Mouse (Mus musculus) forebrain, embryonic 11.5 days (tissue): ENCODE results near the gene Smoc1. TPM values are rescaled to one million over a fixed set of nuclear protein-coding genes. Genes with fewer than 3 reads are reported as not detected.
A peak's percentile ranks its signal among the peaks of the same experiment; 100 is the strongest.

ENCODE experiments used
- ATAC-seq: fragments of 200-750 bp; cut with Nextera tagmentation; replicated peaks from 2 replicates; pipeline ENCODE4 v1.8.0; 2017; ENCODE audit warnings: moderate TSS enrichment; ENCODE audit not compliant: low FRiP score
- DNase-seq: peaks from one replicate; pipeline ENCODE4 v3.0.0-alpha.2; 2017; ENCODE audit warnings: low spot score
- H3K27ac ChIP-seq: fragments of 300-500 bp; sonication (generic); 2 replicates; pipeline ENCODE4 v1.5.1; 2014; ENCODE audit warnings: low read depth, low read length
- H3K27me3 ChIP-seq: fragments of 300-500 bp; sonication (generic); 2 replicates; pipeline ENCODE4 v1.6.1; 2014; ENCODE audit warnings: mild to moderate bottlenecking, low read length, mixed read lengths; ENCODE audit not compliant: control insufficient read depth, insufficient read depth
- H3K36me3 ChIP-seq: fragments of 300-500 bp; sonication (generic); 2 replicates; pipeline ENCODE4 v1.6.1; 2014; ENCODE audit warnings: mild to moderate bottlenecking, low read length, moderate library complexity, mixed read lengths; ENCODE audit not compliant: control insufficient read depth, insufficient read depth
- H3K4me1 ChIP-seq: fragments of 300-500 bp; sonication (generic); replicated peaks from 2 replicates; pipeline ENCODE4 v1.6.1; 2014; ENCODE audit warnings: low read length, mixed read lengths; ENCODE audit not compliant: control insufficient read depth, insufficient read depth
- H3K4me2 ChIP-seq: fragments of 300-500 bp; sonication (generic); 2 replicates; pipeline ENCODE4 v1.6.1; 2014; ENCODE audit warnings: low read depth, mild to moderate bottlenecking, low read length, moderate library complexity, mixed read lengths; ENCODE audit not compliant: severe bottlenecking
- H3K4me3 ChIP-seq: fragments of 300-500 bp; sonication (generic); 2 replicates; pipeline ENCODE4 v1.5.1; 2014; ENCODE audit warnings: low read depth, low read length
- H3K9ac ChIP-seq: fragments of 300-500 bp; sonication (generic); 2 replicates; pipeline ENCODE4 v1.6.1; 2014; ENCODE audit warnings: low read length
- H3K9me3 ChIP-seq: fragments of 300-500 bp; sonication (generic); 2 replicates; pipeline ENCODE4 v1.6.1; 2016; ENCODE audit warnings: low read length, mixed read lengths; ENCODE audit not compliant: control insufficient read depth
- WGBS: fragments of 180-500 bp; shearing (Covaris S2); extraction: QIAGEN DNeasy Blood & Tissue Kit; methylation state at CpG from one replicate; pipeline ENCODE4 v1.1.7; 2014; 5-methylcytosine and 5-hydroxymethylcytosine counted together
- polyA plus RNA-seq: library from polyadenylated mRNA; unstranded; fragments of >200 nt; fragmentation: Nextera tagmentation; extraction: Ambion mirVana; gene quantifications from 2 replicates; pipeline ENCODE4 v1.2.1, GENCODE M21; 2014

The Smoc1 gene
- polyA plus RNA-seq, 1 experiment from 2014 or later: 6.7 TPM

- H3K27me3 ChIP-seq: peaks cover 2% of the 10 kb centered on the region; the same call in 1 of the 2 replicates
Measured at GRCm38 (mm10) chr12:80993773-80994172, 32.8 kb upstream of the Smoc1 start.

GRCm38 (mm10) chr12:80995326-80995725, 31.3 kb upstream of the Smoc1 start:
- no peak for DNase-seq

More at GRCm38 (mm10) chr12:80993773-80994172, 32.8 kb upstream of the Smoc1 start:
- 83% methylated on average over 1 of the region's 1 CpGs for WGBS
- no peak for DNase-seq
- ATAC-seq: no peak
- no peaks in the 10 kb centered on the region for H3K36me3 ChIP-seq
- H3K9me3 ChIP-seq: peaks cover 3% of the 10 kb centered on the region; the same call in 1 of the 2 replicates
- peaks cover 6% of the 10 kb centered on the region for H3K4me1 ChIP-seq
- H3K4me3 ChIP-seq: no peak overlapping the region
- no peak overlapping the region for H3K9ac ChIP-seq
- H3K27ac ChIP-seq: no peak overlapping the region
- no peak overlapping the region for H3K4me2 ChIP-seq

GRCm38 (mm10) chr12:80997652-80998051, 29.0 kb upstream of the Smoc1 start:
- Histone ChIP-seq H3K27ac (no peak overlapping the region), H3K36me3 (no peaks in the 10 kb centered on the region), H3K4me1 (peaks cover 7% of the 10 kb centered on the region; the same call in 1 of the 2 replicates), H3K27me3 (peaks cover 7% of the 10 kb centered on the region; the same call in 1 of the 2 replicates), H3K4me2 (no peak overlapping the region), H3K4me3 (no peak overlapping the region), H3K9ac (no peak overlapping the region), H3K9me3 (peaks cover 3% of the 10 kb centered on the region; the same call in 1 of the 2 replicates)
- 69% methylated on average over 4 of the region's 4 CpGs for WGBS
- DNase-seq (peak; percentile 43), ATAC-seq (no peak)

More at GRCm38 (mm10) chr12:80995326-80995725, 31.3 kb upstream of the Smoc1 start:
- no peaks in the 10 kb centered on the region for H3K36me3 ChIP-seq
- H3K9me3 ChIP-seq: peaks cover 3% of the 10 kb centered on the region; the same call in 1 of the 2 replicates
- no peak overlapping the region for H3K9ac ChIP-seq
- H3K4me3 ChIP-seq: no peak overlapping the region
- no peak overlapping the region for H3K27ac ChIP-seq
- 85% methylated on average over 4 of the region's 4 CpGs for WGBS
- no peak overlapping the region for H3K4me2 ChIP-seq
- peaks cover 10% of the 10 kb centered on the region for H3K4me1 ChIP-seq
- H3K27me3 ChIP-seq: peaks cover 7% of the 10 kb centered on the region; the same call in 1 of the 2 replicates
- ATAC-seq: no peak

GRCm38 (mm10) chr12:80998528-80999221, 27.9 kb upstream of the Smoc1 start:
- DNase-seq (peak; percentile 72), ATAC-seq (peak; percentile 38; the same call in 1 of the 2 replicates)
- Histone ChIP-seq H3K9me3 (peaks cover 3% of the 10 kb centered on the region; the same call in 1 of the 2 replicates), H3K27ac (peak overlapping the region; percentile 68), H3K27me3 (peaks cover 7% of the 10 kb centered on the region; the same call in 1 of the 2 replicates), H3K36me3 (no peaks in the 10 kb centered on the region), H3K4me1 (peaks cover 15% of the 10 kb centered on the region; the same call in 1 of the 2 replicates), H3K4me2 (peak overlapping the region; percentile 45), H3K9ac (peak overlapping the region; percentile 41), H3K4me3 (peak overlapping the region; percentile 6; the same call in 1 of the 2 replicates)
- WGBS: 3% methylated on average over 33 of the region's 33 CpGs

- Histone ChIP-seq H3K4me2 (no peak overlapping the region), H3K4me1 (peaks cover 17% of the 10 kb centered on the region; the same call in 1 of the 2 replicates), H3K27me3 (peaks cover 7% of the 10 kb centered on the region; the same call in 1 of the 2 replicates), H3K9ac (no peak overlapping the region), H3K36me3 (no peaks in the 10 kb centered on the region), H3K9me3 (no peaks in the 10 kb centered on the region), H3K4me3 (no peak overlapping the region), H3K27ac (no peak overlapping the region)
- ATAC-seq: no peak
- DNase-seq: peak; percentile 42
- 74% methylated on average over 4 of the region's 4 CpGs for WGBS
Measured at GRCm38 (mm10) chr12:81000924-81001323, 25.7 kb upstream of the Smoc1 start.

- Histone ChIP-seq H3K4me2 (no peak overlapping the region), H3K36me3 (no peaks in the 10 kb centered on the region), H3K9me3 (no peaks in the 10 kb centered on the region), H3K9ac (no peak overlapping the region), H3K27ac (peak overlapping the region; percentile 55; the same call in 1 of the 2 replicates), H3K4me1 (peaks cover 17% of the 10 kb centered on the region; the same call in 1 of the 2 replicates), H3K4me3 (no peak overlapping the region), H3K27me3 (peaks cover 7% of the 10 kb centered on the region; the same call in 1 of the 2 replicates)
- DNase-seq (peak; percentile 69), ATAC-seq (peak; percentile 80)
- 8% methylated on average over 13 of the region's 13 CpGs for WGBS
Measured at GRCm38 (mm10) chr12:81002841-81003635, 23.6 kb upstream of the Smoc1 start.

GRCm38 (mm10) chr12:81009813-81010212, 16.8 kb upstream of the Smoc1 start:
- Histone ChIP-seq H3K4me2 (no peak overlapping the region), H3K36me3 (no peaks in the 10 kb centered on the region), H3K4me3 (no peak overlapping the region), H3K27me3 (no peaks in the 10 kb centered on the region; the same call in 1 of the 2 replicates), H3K9me3 (no peaks in the 10 kb centered on the region), H3K4me1 (peaks cover 4% of the 10 kb centered on the region; the same call in 1 of the 2 replicates), H3K9ac (no peak overlapping the region; the same call in 1 of the 2 replicates), H3K27ac (no peak overlapping the region; the same call in 1 of the 2 replicates)
- peak; percentile 80 for ATAC-seq
- peak; percentile 68 for DNase-seq
- 0% methylated on average over 3 of the region's 3 CpGs for WGBS

- 75% methylated on average over 2 of the region's 2 CpGs for WGBS
Measured at GRCm38 (mm10) chr12:81011994-81012393, 14.6 kb upstream of the Smoc1 start.

More at GRCm38 (mm10) chr12:81011994-81012393, 14.6 kb upstream of the Smoc1 start:
- Histone ChIP-seq H3K4me3 (no peak overlapping the region), H3K9ac (no peak overlapping the region), H3K4me1 (peaks cover 4% of the 10 kb centered on the region; the same call in 1 of the 2 replicates), H3K4me2 (no peak overlapping the region), H3K27me3 (no peaks in the 10 kb centered on the region), H3K9me3 (no peaks in the 10 kb centered on the region), H3K36me3 (no peaks in the 10 kb centered on the region), H3K27ac (no peak overlapping the region)
- ATAC-seq (no peak), DNase-seq (no peak)
